Mouse (Mus musculus) adipose tissue, adult 10 weeks (tissue): ENCODE measurements around the gene Gm11983. TPM values are rescaled to one million over a fixed set of nuclear protein-coding genes. Genes with fewer than 3 reads are reported as not detected.

Experiments used
- polyA plus RNA-seq: library from polyadenylated mRNA; stranded (reverse); fragments of 350-450 nt; fragmentation: Illumina TruSeq; extraction: RNeasy Lipid Tissue Mini Kit (QIAGEN cat#74804); gene quantifications from one replicate; pipeline ENCODE4 v1.2.3, GENCODE M21; 2014; ENCODE audit warnings: low read depth, low replicate concordance

Gm11983 gene
- polyA plus RNA-seq = not detected

GRCm38 (mm10) chr11:6837554-6837953, at the start of gene Gm11983:
Gene Gm11983 (minus strand): TSS chr11:6837654.

Other genes starting within 250 kb of the Gm11983 start
- 2.1 TPM for gene Nacad, start 231.6 kb downstream of the Gm11983 start, polyA plus RNA-seq
- 23.7 TPM for gene Tbrg4, start 211.6 kb downstream of the Gm11983 start, polyA plus RNA-seq
- gene Wap, start 199.0 kb downstream of the Gm11983 start, polyA plus RNA-seq = not detected
- 161 TPM for gene Ramp3, start 179.1 kb downstream of the Gm11983 start, polyA plus RNA-seq
- gene Adcy1, start 225.8 kb upstream of the Gm11983 start, polyA plus RNA-seq = 0.32 TPM